Mouse (Mus musculus) heart, adult 9 months (tissue): Measurements from ENCODE around the gene Cdc42bpg.
"Not testable (repeated sequence)": the region's sequence is repeated elsewhere in the genome, so short reads cannot be mapped to it uniquely, and the experiment has no call there.

Source experiments
- DNase-seq, 2 experiments: peaks; one replicate each; pipeline ENCODE4 v3.0.0; 2022; ENCODE audit warnings: low spot score in 2 of 2

Gene Cdc42bpg

GRCm38 (mm10) chr19:6296551-6297210, 9.6 kb upstream of the Cdc42bpg start:
- peak in 1 of 2 experiments; percentile 3 for DNase-seq

GRCm38 (mm10) chr19:6297641-6298040, 8.6 kb upstream of the Cdc42bpg start:
- DNase-seq: peak; percentile 78 to 79

- DNase-seq: peak in 1 of 2 experiments; percentile 8
Measured at GRCm38 (mm10) chr19:6299003-6299402, 7.3 kb upstream of the Cdc42bpg start.

- DNase-seq: peak; percentile 61 to 79
Measured at GRCm38 (mm10) chr19:6299450-6300267, 6.6 kb upstream of the Cdc42bpg start.

GRCm38 (mm10) chr19:6300402-6300841, 5.8 kb upstream of the Cdc42bpg start:
- peak; percentile 78 to 89 for DNase-seq

- no peak for DNase-seq
Measured at GRCm38 (mm10) chr19:6302114-6302513, 4.1 kb upstream of the Cdc42bpg start.

GRCm38 (mm10) chr19:6302522-6302921, 3.7 kb upstream of the Cdc42bpg start:
- peak; percentile 80 to 92 for DNase-seq

GRCm38 (mm10) chr19:6303831-6304230, 2.4 kb upstream of the Cdc42bpg start:
- no peak for DNase-seq

GRCm38 (mm10) chr19:6304787-6305516, 1.3 kb upstream of the Cdc42bpg start:
- DNase-seq: peak; percentile 85 to 92

GRCm38 (mm10) chr19:6305517-6306115, 640 bp upstream of the Cdc42bpg start:
- DNase-seq: no peak

- peak; percentile 67 to 71 for DNase-seq
Measured at GRCm38 (mm10) chr19:6306586-6306985, 330 bp downstream of the Cdc42bpg start.

GRCm38 (mm10) chr19:6307733-6308531, 1.7 kb downstream of the Cdc42bpg start:
- no peak for DNase-seq

GRCm38 (mm10) chr19:6310181-6310580, 3.9 kb downstream of the Cdc42bpg start:
- no peak for DNase-seq

- DNase-seq: not testable (repeated sequence)
Measured at GRCm38 (mm10) chr19:6311783-6312182, 5.5 kb downstream of the Cdc42bpg start.

GRCm38 (mm10) chr19:6313796-6314195, 7.5 kb downstream of the Cdc42bpg start:
- DNase-seq: no peak

GRCm38 (mm10) chr19:6314513-6314912, 8.3 kb downstream of the Cdc42bpg start:
- no peak for DNase-seq

GRCm38 (mm10) chr19:6315573-6315972, 9.3 kb downstream of the Cdc42bpg start:
- no peak for DNase-seq

- DNase-seq: no peak
Measured at GRCm38 (mm10) chr19:6318145-6318544, 11.9 kb downstream of the Cdc42bpg start.

GRCm38 (mm10) chr19:6321358-6321757, 15.1 kb downstream of the Cdc42bpg start:
- DNase-seq: no peak

GRCm38 (mm10) chr19:6321786-6322621, 15.7 kb downstream of the Cdc42bpg start:
- peak; percentile 59 to 72 for DNase-seq
